Mouse (Mus musculus) embryonic facial prominence, embryonic 15.5 days (tissue): ENCODE data around the gene Smurf2. TPM values are rescaled to one million over a fixed set of nuclear protein-coding genes. Genes with fewer than 3 reads are reported as not detected.
A peak's percentile ranks its signal among the peaks of the same experiment; 100 is the strongest.

Experiments
- ATAC-seq: fragments of 200-750 bp; cut with Nextera tagmentation; 2 replicates; pipeline ENCODE4 v1.8.0; 2017; ENCODE audit warnings: low read depth, moderate TSS enrichment; ENCODE audit not compliant: insufficient number of reproducible peaks, low FRiP score, low TSS enrichment
- H3K27ac ChIP-seq: fragments of 300-500 bp; sonication (generic); replicated peaks from 2 replicates; pipeline ENCODE4 v1.5.1; 2015; ENCODE audit warnings: mild to moderate bottlenecking, inconsistent platforms
- H3K27me3 ChIP-seq: fragments of 300-500 bp; sonication (generic); 2 replicates; pipeline ENCODE4 v1.6.1; 2015; ENCODE audit warnings: inconsistent platforms
- H3K36me3 ChIP-seq: fragments of 300-500 bp; sonication (generic); 2 replicates; pipeline ENCODE4 v1.6.1; 2015; ENCODE audit warnings: mild to moderate bottlenecking, inconsistent platforms
- H3K4me1 ChIP-seq: fragments of 300-500 bp; sonication (generic); 2 replicates; pipeline ENCODE4 v1.6.1; 2015; ENCODE audit warnings: inconsistent platforms
- H3K4me2 ChIP-seq: fragments of 300-500 bp; sonication (generic); replicated peaks from 2 replicates; pipeline ENCODE4 v1.6.1; 2015; ENCODE audit warnings: mild to moderate bottlenecking, inconsistent platforms
- H3K4me3 ChIP-seq: fragments of 300-500 bp; sonication (generic); replicated peaks from 2 replicates; pipeline ENCODE4 v1.5.1; 2015; ENCODE audit warnings: mild to moderate bottlenecking, inconsistent platforms
- H3K9ac ChIP-seq: fragments of 300-500 bp; sonication (generic); 2 replicates; pipeline ENCODE4 v1.6.1; 2015; ENCODE audit warnings: inconsistent platforms
- H3K9me3 ChIP-seq: fragments of 300-500 bp; sonication (generic); replicated peaks from 2 replicates; pipeline ENCODE4 v1.6.1; 2016; ENCODE audit warnings: inconsistent platforms
- WGBS: fragments of 180-500 bp; shearing (Covaris S2); methylation state at CpG from one replicate; pipeline ENCODE4 v1.1.7; 2015; 5-methylcytosine and 5-hydroxymethylcytosine counted together
- polyA plus RNA-seq: library from polyadenylated mRNA; unstranded; fragments of >200 nt; fragmentation: Nextera tagmentation; extraction: Ambion mirVana; gene quantifications from 2 replicates; pipeline ENCODE4 v1.2.1, GENCODE M21; 2015

The Smurf2 gene
- polyA plus RNA-seq, result 13.1 and 13.2 TPM in 2 replicates

DNA sequence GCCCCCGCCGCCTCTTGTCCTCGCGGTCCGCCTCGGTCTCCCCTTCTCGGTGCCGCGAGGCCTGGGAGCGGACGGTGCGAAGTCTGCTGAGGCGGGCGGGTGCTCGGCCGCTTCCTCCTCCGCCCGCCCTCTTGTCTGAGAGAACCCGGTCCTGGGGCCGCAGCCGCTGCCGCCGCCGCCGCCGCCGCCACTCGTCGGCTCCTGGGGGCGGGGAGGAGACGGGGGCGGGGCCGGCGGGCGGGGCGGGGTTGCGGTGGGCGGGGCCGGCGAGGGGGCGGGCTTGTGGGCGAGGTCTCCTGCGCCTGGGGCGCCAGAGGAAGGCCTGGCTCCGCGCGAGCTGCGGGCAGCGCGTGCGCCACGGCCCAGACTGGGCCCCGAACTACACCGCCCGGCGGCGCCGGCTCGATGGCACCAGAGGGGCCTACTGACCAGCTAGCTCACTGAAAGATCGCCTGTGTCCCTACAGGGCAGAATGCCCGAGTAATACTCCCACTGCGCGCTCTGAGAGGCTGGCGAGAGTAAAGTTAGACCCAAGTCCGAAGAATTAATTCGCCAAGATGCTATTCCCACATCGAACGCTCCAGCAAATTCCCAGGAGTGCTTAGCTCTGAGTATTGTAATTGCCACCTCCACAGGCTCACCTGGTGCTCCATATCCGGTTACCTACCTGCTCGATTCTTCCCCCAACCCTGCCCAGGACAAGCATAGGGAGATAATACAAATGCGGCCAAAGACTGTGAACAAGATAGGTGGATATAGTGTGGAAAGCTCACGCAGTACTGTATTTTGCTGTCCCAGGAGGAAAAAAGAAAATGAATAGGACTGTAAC, at the start of gene Smurf2:
Gene Smurf2, minus strand, starts transcription at position 165 of the 829 bp plus-strand sequence.
- ATAC-seq, result peak; percentile 95
- WGBS, result 3% methylated on average over 38 of the region's 72 CpGs

DNA sequence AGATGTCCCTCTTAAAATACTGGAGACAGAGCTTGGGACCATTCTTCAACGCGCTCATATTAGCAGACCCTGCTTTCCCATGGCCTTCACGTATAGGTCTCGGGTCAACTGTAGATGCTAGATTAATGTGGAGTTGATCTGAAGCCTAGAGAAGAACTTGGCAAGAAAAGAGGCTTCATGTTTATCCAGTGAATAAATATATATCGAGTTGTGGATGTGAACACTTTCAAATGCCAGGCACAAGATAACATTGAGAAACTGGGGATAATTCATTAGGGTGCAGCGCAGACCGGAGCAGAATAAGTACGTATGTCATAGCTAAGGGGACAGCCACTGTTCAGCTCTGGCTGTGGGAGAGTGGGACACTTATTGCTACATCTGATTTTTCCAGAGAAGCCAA, 49.3 kb upstream of the Smurf2 start:
- 88% methylated on average over 8 of the region's 8 CpGs for WGBS

More for the DNA sequence above, at the start of gene Smurf2:
- peak within 1 kb of the TSS; percentile 97 for H3K27ac ChIP-seq
- H3K9me3 ChIP-seq, result no peaks in the 10 kb centered on the region
- H3K4me1 ChIP-seq, result peaks cover 20% of the 10 kb centered on the region
- peak within 1 kb of the TSS; percentile 71 for H3K4me2 ChIP-seq
- H3K4me3 ChIP-seq, result peak within 1 kb of the TSS; percentile 88
- H3K9ac ChIP-seq, result peak within 1 kb of the TSS; percentile 93
- no peaks in the 10 kb centered on the region for H3K27me3 ChIP-seq
- no peaks in the 10 kb centered on the region for H3K36me3 ChIP-seq

GRCm38 (mm10) chr11:106967630-106968029, 47.1 kb upstream of the Smurf2 start:
- Histone ChIP-seq H3K4me3 (no peak overlapping the region), H3K4me1 (peaks cover 4% of the 10 kb centered on the region; the same call in 1 of the 2 replicates), H3K9me3 (no peaks in the 10 kb centered on the region), H3K27me3 (no peaks in the 10 kb centered on the region), H3K27ac (0 out of 2 replicates have a peak overlapping the region, but pooled peaks have one; percentile 34), H3K9ac (no peak overlapping the region), H3K4me2 (no peak overlapping the region), H3K36me3 (no peaks in the 10 kb centered on the region)
- WGBS, result 47% methylated on average over 10 of the region's 10 CpGs
- no peak for ATAC-seq

More for the DNA sequence above, 49.3 kb upstream of the Smurf2 start:
- Histone ChIP-seq H3K27ac (no peak overlapping the region), H3K9me3 (no peaks in the 10 kb centered on the region), H3K4me1 (peaks cover 4% of the 10 kb centered on the region; the same call in 1 of the 2 replicates), H3K27me3 (no peaks in the 10 kb centered on the region), H3K36me3 (no peaks in the 10 kb centered on the region), H3K9ac (no peak overlapping the region), H3K4me2 (no peak overlapping the region), H3K4me3 (no peak overlapping the region)
- no peak for ATAC-seq

DNA sequence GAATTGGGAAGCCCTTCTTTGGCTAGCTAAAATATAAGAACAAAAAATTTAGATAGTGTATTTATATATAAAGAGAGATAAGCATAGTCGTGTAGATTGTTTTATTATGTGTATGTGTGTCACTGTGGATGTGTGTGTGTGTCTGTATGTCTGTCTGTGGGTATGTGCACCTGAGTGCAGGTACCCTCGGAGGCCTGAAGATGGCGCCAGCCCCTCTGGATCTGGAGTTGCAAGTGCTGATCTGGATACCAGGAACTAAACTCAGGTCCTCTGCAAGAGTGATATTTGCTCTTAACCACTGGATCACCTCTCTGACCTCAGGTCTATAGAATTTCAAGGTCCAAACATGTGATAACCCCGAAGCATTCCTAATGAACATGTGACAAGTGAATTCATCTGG, 45.4 kb upstream of the Smurf2 start:
- H3K4me2 ChIP-seq, result no peak overlapping the region
- H3K27me3 ChIP-seq, result no peaks in the 10 kb centered on the region
- H3K9ac ChIP-seq, result no peak overlapping the region
- no peaks in the 10 kb centered on the region for H3K36me3 ChIP-seq
- 91% methylated on average over 4 of the region's 4 CpGs for WGBS
- no peak overlapping the region for H3K4me3 ChIP-seq
- H3K27ac ChIP-seq, result no peak overlapping the region
- H3K9me3 ChIP-seq, result no peaks in the 10 kb centered on the region
- ATAC-seq, result no peak
- peaks cover 9% of the 10 kb centered on the region for H3K4me1 ChIP-seq

DNA sequence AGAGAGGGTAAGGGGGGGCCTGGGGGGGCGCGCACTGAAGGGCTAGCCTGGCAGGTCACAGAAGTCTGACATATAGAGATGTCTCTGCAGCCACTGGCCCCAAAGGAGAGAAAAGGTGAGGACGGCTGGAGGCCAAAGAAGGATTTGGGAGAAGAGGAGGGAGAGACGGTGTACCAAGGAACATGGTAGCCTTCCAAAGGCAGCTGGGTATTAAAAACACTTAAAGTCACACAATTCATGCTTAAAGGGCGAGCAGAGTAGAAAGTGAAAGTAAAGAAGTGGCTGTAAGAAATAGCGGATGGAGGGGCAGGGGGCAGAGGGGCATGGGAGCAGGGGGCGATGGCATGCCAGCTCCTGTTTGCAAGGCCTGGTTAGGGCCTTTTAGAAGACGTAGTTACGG, 41.8 kb upstream of the Smurf2 start:
- 85% methylated on average over 9 of the region's 9 CpGs for WGBS
- Histone ChIP-seq H3K4me2 (no peak overlapping the region), H3K27me3 (no peaks in the 10 kb centered on the region), H3K4me1 (peaks cover 9% of the 10 kb centered on the region; the same call in 1 of the 2 replicates), H3K36me3 (no peaks in the 10 kb centered on the region), H3K9me3 (no peaks in the 10 kb centered on the region), H3K27ac (no peak overlapping the region), H3K9ac (no peak overlapping the region), H3K4me3 (no peak overlapping the region)
- ATAC-seq, result no peak

- peaks cover 12% of the 10 kb centered on the region; the same call in 1 of the 2 replicates for H3K4me1 ChIP-seq
- no peaks in the 10 kb centered on the region for H3K27me3 ChIP-seq
- H3K9me3 ChIP-seq, result no peaks in the 10 kb centered on the region
- no peak for ATAC-seq
- H3K4me3 ChIP-seq, result no peak overlapping the region
- no peak overlapping the region for H3K9ac ChIP-seq
- no peak overlapping the region for H3K27ac ChIP-seq
- 56% methylated on average over 13 of the region's 13 CpGs for WGBS
- H3K4me2 ChIP-seq, result no peak overlapping the region
- H3K36me3 ChIP-seq, result no peaks in the 10 kb centered on the region
These were observed 41.1 kb upstream of the Smurf2 start for GRCm38 (mm10) chr11:106961471-106962081.

GRCm38 (mm10) chr11:106959121-106959520, 38.6 kb upstream of the Smurf2 start:
- no peak for ATAC-seq
- no peaks in the 10 kb centered on the region for H3K9me3 ChIP-seq
- H3K4me3 ChIP-seq, result no peak overlapping the region
- H3K4me2 ChIP-seq, result no peak overlapping the region
- no peak overlapping the region for H3K27ac ChIP-seq
- no peaks in the 10 kb centered on the region for H3K36me3 ChIP-seq
- H3K27me3 ChIP-seq, result no peaks in the 10 kb centered on the region
- H3K4me1 ChIP-seq, result peaks cover 12% of the 10 kb centered on the region; the same call in 1 of the 2 replicates
- 84% methylated on average over 5 of the region's 5 CpGs for WGBS
- no peak overlapping the region for H3K9ac ChIP-seq

- Histone ChIP-seq H3K9ac (no peak overlapping the region), H3K4me1 (peaks cover 12% of the 10 kb centered on the region; the same call in 1 of the 2 replicates), H3K27me3 (no peaks in the 10 kb centered on the region), H3K4me3 (no peak overlapping the region), H3K36me3 (no peaks in the 10 kb centered on the region), H3K27ac (no peak overlapping the region), H3K9me3 (no peaks in the 10 kb centered on the region), H3K4me2 (no peak overlapping the region)
- ATAC-seq, result no peak
- 83% methylated on average over 6 of the region's 6 CpGs for WGBS
These were observed 38.0 kb upstream of the Smurf2 start for GRCm38 (mm10) chr11:106958407-106959071.

DNA sequence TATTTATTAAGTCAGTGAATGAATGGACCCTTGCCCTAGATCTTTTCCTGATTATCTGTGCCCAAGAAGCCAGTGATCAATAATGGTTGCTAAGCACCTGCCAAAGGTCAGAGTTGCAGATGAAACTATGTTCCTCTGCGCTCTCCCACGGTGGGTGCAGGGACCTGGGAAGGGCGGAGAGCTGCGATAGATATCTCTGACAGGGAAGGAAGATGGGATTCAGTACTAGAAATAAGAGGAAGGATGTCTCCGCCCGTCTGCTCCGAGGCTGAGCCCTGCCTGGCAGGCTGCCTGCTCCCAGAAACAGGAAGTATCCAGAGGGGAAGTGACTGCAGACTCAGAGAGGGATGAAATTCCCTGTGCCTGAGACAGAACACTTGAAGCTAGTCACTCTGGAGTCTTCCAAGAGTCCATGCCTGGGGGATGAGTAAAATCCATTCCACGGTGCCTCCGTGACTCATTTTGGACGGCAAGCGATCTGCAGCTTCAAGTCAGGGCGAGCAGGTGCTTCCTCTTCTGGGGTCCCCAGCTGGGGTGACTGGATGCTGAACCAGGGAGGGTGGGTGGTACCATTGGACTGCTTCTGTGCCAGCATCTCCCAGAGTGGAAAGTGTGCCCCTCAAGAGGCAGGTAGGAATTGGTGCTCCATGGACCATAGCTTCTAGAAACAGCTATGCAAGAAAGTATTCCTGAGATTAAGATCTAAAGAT, 36.9 kb upstream of the Smurf2 start:
- Histone ChIP-seq H3K27ac (0 out of 2 replicates have a peak overlapping the region, but pooled peaks have one; percentile 24), H3K4me2 (no peak overlapping the region)
- 50% methylated on average over 12 of the region's 12 CpGs for WGBS

GRCm38 (mm10) chr11:106954566-106954965, 34.1 kb upstream of the Smurf2 start:
- WGBS, result 44% methylated on average over 8 of the region's 8 CpGs
- Histone ChIP-seq H3K27ac (no peak overlapping the region), H3K4me1 (peaks cover 7% of the 10 kb centered on the region; the same call in 1 of the 2 replicates), H3K9me3 (no peaks in the 10 kb centered on the region), H3K36me3 (no peaks in the 10 kb centered on the region), H3K27me3 (no peaks in the 10 kb centered on the region), H3K9ac (no peak overlapping the region), H3K4me3 (no peak overlapping the region), H3K4me2 (no peak overlapping the region)
- no peak; the same call in 1 of the 2 replicates for ATAC-seq

More for the DNA sequence above, 36.9 kb upstream of the Smurf2 start:
- Histone ChIP-seq H3K27me3 (no peaks in the 10 kb centered on the region), H3K9me3 (no peaks in the 10 kb centered on the region), H3K36me3 (no peaks in the 10 kb centered on the region), H3K4me3 (no peak overlapping the region), H3K4me1 (peaks cover 12% of the 10 kb centered on the region; the same call in 1 of the 2 replicates), H3K9ac (no peak overlapping the region)
- no peak for ATAC-seq
